Mouse (Mus musculus) megakaryocyte, embryonic 14.5 days (primary cell): Measurements from ENCODE around the gene Slc41a2.

ENCODE experiments used
- FLI1 ChIP-seq: IDR thresholded peaks from 2 replicates; pipeline ENCODE4 v1.6.1; 2012; ENCODE audit warnings: low read length, inconsistent platforms, mixed read lengths
- GATA1 ChIP-seq: IDR thresholded peaks from 3 replicates; pipeline ENCODE4 v1.6.1; 2012; ENCODE audit warnings: mixed read lengths, low read length, inconsistent platforms, borderline replicate concordance

- TF ChIP-seq GATA1 (no peak), FLI1 (no peak)
Measured at GRCm38 (mm10) chr10:83346359-83346736, 8.7 kb upstream of the Slc41a2 start.
